Mouse (Mus musculus) right cerebral cortex, postnatal 14 days (tissue): Measurements from ENCODE around the gene Ugdh.

ENCODE experiments used
- DNase-seq: peaks from one replicate; pipeline ENCODE4 v3.0.0; 2022

The Ugdh gene

DNA sequence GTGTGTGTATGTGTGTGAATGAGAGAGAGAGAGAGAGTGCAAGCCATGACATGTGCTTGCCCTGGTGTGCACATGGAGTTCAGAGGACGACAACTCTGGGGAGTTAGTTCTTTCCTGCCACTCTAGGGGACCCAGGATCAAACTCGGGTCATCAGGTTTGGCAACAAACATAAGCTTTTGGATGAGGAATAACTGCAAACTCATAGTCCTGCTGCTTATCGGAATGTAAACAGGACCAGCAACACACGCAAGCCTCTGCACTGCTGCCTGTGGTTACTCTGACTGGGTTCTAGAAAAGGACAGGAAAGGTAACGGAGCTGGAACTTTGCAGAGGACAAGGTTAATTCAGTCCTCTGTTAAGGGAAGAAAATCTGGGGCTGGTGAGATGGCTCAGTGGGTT lies 10.5 kb downstream of the Ugdh start:
- DNase-seq = no peak

- DNase-seq = no peak
These were observed 11.5 kb downstream of the Ugdh start for GRCm38 (mm10) chr5:65424215-65424614.

- DNase-seq = no peak
These were observed 12.9 kb downstream of the Ugdh start for GRCm38 (mm10) chr5:65422803-65423202.

GRCm38 (mm10) chr5:65420822-65421221 lies 14.9 kb downstream of the Ugdh start:
- DNase-seq = no peak

DNA sequence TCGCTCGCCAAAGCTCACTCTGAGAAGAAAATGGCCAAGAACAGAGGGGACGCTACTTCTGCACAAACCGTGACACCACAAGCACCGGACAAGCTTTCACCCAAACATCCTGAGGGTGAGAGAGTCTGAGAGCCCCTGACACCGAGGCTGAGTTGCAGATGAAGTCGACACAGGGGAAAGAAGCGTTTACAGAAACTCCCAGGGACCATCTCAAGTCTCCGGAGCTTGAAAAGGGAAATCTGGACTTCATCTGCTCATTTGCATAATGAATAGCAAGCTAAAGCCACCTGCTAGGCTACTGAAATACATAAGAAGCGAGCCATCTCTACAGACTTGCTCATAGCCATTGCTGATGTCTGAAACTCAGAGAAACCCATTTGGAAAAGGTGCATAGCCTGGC lies 16.6 kb downstream of the Ugdh start:
- no peak for DNase-seq

- DNase-seq = no peak
These were observed 19.9 kb downstream of the Ugdh start for GRCm38 (mm10) chr5:65415653-65416458.

- no peak for DNase-seq
These were observed 27.8 kb downstream of the Ugdh start for GRCm38 (mm10) chr5:65407989-65408388.

DNA sequence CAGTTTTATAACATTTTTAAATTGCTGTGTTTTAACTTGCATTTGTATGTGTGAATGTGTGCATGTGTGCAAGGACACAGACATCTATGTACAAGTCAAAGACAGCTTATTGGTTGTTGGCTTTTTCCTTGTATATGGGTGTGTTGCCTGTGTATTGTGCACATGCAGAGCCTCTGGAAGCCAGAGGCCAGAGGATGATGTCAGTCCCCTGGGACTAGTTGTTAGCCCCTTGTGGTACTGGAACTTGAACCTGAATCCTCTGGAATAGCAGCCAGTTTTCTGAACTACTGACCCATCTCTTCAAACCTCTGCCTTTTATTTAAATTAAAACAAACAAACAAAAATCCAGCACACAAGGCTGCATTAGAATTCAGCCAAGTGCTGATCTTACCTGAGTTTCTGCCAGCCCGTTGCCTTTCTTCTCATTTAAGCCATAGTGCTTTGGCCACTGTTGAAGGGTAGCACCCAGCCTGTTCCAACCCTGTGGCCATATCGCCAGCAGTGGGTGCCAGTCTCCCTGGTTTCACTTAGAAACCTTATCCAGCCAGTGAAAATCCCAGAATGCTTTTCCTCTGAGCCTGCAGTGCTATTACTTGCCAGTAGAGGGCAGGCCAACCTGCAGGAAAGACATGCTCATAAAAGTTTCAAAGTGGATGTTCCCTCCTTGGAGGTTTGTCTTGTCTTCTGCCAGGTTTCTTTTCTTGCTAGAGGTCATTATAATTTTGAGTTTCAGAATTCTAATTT lies 34.3 kb downstream of the Ugdh start:
- DNase-seq = peak; percentile 76

DNA sequence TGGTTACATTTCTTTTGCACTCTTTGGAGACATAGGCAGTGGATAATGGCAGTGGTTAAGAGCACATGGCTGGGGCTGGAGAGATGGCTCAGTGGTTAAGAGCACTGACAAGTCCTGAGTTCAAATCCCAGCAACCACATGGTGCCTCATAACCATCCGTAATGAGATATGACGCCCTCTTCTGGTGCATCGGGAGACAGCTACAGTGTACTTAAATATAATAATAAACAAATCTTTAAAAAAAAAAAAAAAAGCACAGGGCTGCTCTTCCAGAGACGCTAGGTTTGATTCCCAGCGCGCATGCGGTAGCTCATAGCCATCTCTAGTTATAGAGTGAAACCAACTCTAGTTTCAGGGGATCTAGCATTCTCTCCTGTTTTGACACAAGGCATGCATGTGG lies 41.3 kb downstream of the Ugdh start:
- DNase-seq = no peak

- DNase-seq = no peak
These were observed 44.0 kb downstream of the Ugdh start for GRCm38 (mm10) chr5:65391753-65392152.

DNA sequence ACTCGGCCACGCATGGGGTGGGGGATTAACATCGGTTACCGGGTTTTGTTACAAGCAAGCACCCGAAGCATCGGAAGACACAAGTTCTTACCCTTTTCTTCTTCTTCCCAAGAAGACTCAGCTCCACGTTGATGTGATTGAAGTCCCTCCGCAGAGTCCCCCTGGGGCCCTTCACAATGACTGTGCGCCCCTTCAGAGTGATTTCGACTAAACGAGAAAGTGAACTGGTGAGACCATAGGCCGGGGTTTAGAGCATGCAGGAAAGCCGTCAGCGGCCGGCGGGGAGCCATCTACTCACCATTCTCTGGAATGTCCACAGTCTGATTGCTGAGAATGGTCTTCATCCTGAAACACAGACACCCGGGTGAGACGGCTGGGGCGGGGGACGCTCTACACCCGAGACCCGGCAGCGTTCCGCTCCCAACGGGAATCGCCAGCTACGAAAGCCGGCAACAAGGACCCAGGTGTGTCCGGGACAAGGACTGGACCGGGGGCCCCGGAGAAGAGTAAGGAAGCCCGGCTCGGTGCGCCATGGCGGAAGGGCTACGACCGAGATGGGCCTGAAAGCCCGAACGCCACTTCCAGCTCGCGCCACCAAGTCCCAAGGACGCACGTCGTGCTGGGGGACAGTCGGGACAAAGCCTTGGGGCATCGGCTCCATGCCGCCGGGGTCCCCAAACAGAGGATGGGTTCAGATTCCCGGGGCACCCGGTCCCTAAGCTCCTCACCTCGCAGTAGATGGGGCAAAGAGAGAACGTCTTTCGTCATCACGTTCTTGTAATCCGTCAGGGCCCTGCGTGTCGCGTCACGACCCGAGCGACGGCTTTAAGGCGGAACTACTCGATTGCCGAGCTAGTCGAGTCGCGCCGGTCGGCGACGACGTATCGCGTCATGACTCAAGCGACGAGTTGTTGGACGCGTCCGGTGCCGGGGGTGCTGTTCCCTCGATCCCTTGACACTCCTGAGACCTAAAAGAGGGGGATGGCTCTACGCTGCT lies 44.8 kb downstream of the Ugdh start, which contains the start of the genes Rpl9 and Lias:
TSS of gene Rpl9 (minus strand) at position 797 of the 997 bp plus-strand sequence.
TSS of gene Lias (plus strand) at position 850 of the 997 bp plus-strand sequence.
- DNase-seq = peak; percentile 99

GRCm38 (mm10) chr5:65387008-65387867 lies 48.5 kb downstream of the Ugdh start:
- no peak for DNase-seq

- DNase-seq = no peak
These were observed 50.0 kb downstream of the Ugdh start for GRCm38 (mm10) chr5:65385704-65386103.

DNA sequence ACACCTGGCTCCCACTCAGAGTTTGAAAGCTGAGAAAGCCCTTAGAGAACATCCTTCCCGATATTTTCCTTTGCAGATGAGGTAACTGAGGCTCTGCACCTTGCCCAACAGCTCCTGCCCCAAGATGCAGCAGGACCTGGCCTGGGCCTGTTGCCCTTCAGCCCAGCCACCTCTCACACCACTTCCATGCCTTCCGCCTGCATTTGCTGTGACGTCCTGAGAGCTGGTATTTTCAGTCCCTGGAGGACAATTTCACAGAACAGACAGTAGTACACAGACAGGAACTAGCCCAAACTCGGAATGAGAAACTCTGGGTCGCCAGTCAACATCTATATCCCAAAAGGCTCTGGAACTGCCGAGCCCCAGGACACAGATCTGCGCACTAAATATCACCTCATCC lies 61.0 kb downstream of the Ugdh start:
- no peak for DNase-seq

- DNase-seq = no peak
These were observed 64.2 kb downstream of the Ugdh start for GRCm38 (mm10) chr5:65371551-65371950.

DNA sequence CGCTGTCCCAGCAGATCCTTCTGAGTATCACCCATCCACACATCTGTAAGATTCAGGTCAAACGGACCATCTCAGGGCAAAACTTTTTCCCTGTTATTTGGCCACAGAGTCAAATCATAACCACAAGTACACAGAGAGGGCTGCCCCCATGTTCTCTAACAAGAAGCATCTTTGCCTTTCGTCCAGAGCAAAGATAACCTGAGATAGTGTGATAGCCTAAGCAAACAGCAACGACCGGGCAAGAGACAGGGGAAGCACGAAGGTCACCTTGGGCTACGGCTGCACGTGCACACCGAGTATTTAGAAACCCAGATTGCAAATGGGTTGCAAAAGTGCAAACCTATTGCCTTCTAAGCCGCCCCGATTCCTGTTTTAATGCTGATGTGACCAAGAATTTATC lies 67.9 kb downstream of the Ugdh start:
- no peak for DNase-seq
